Comparison of ENCODE assay signal across 8 mouse cellular contexts in the genomic region with DNA sequence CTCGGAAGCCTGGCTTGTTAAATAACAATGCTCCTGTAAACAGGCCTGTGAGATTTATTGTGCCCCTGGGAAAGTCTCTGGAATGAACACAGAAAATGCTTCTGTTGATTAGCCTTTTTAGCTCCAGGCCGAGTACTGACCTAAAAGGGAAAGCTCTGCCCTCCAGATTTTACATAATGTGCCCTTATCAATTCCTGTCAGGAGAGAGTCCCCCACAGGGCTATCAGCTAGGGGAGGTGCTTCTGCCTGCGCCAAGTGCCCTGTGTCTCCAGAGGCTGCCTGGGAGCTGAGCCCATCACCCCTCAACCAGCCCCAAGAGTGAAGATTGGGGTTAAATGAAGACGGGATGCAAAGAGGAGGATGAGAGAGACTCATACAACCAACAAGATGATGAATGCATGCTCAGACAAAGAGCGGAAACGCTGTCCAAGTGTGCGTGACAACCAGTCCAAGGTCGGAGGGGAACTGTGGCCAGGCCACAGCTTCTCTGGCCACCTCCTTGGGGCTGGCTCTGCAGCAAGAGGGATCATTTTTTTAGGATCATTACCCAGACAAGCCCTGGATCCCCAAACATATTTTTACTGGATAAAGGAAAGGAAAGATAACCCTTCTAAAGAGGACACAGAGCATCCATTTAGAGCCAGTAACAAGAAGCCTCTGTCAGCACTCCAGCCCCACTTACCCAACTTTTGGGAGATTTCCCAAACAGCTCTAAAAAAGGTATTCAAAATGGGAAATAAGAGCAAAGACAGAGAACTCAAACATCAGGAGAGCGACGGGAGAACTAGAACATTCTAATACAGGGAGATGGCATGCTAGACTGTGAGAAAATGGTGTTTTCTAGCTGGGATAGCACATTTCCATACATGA.
DNase-seq lines count a peak whose midpoint lies in the region; ATAC-seq lines count a peak whose summit lies in the region.

No protein-coding gene starts in this region.

- no peak overlapping the region for H3K9ac ChIP-seq in midbrain, embryonic 11.5 days (ENCODE audit: low read length)
- no peak overlapping the region for H3K9ac ChIP-seq in midbrain, embryonic 13.5 days (replicated peaks)

- no peaks in the 10 kb centered on the region for H3K9me3 ChIP-seq in midbrain, embryonic 10.5 days (replicated peaks)
- H3K9me3 ChIP-seq in midbrain, embryonic 11.5 days (ENCODE audit: control insufficient read depth, low read length), result no peaks in the 10 kb centered on the region
- H3K9me3 ChIP-seq in midbrain, embryonic 13.5 days, result no peaks in the 10 kb centered on the region

- H3K4me2 ChIP-seq in midbrain, embryonic 11.5 days, result no peak overlapping the region
- H3K4me2 ChIP-seq in midbrain, embryonic 13.5 days (replicated peaks), result no peak overlapping the region

- H3K27ac ChIP-seq in midbrain, embryonic 10.5 days (replicated peaks), result peak overlapping the region; percentile 55
- H3K27ac ChIP-seq in midbrain, embryonic 11.5 days (ENCODE audit: low read depth, low read length), result no peak overlapping the region
- no peak overlapping the region for H3K27ac ChIP-seq in midbrain, embryonic 13.5 days

- no peak overlapping the region for H3K4me3 ChIP-seq in midbrain, embryonic 10.5 days
- H3K4me3 ChIP-seq in midbrain, embryonic 11.5 days (ENCODE audit: low read depth, low read length), result no peak overlapping the region
- no peak overlapping the region for H3K4me3 ChIP-seq in midbrain, embryonic 13.5 days (replicated peaks)

- H3K4me1 ChIP-seq in midbrain, embryonic 10.5 days, result peaks cover 31% of the 10 kb centered on the region
- H3K4me1 ChIP-seq in midbrain, embryonic 11.5 days (ENCODE audit: control insufficient read depth, insufficient read depth, low read length), result 0 out of 2 replicates have a peak, but pooled peaks cover 2% of the 10 kb centered on the region
- H3K4me1 ChIP-seq in midbrain, embryonic 13.5 days (replicated peaks), result peaks cover 17% of the 10 kb centered on the region

- H3K27me3 ChIP-seq in midbrain, embryonic 10.5 days (ENCODE audit: low read depth, poor library complexity, severe bottlenecking), result no peaks in the 10 kb centered on the region
- H3K27me3 ChIP-seq in midbrain, embryonic 11.5 days (ENCODE audit: control insufficient read depth, insufficient read depth, low read length), result no peaks in the 10 kb centered on the region
- H3K27me3 ChIP-seq in midbrain, embryonic 13.5 days, result no peaks in the 10 kb centered on the region

- no peak for ATAC-seq in midbrain, embryonic 11.5 days (ENCODE audit: low FRiP score)
- ATAC-seq in midbrain, embryonic 13.5 days, result 0 out of 2 replicates have a peak, but pooled peaks have one; percentile 43
- ATAC-seq in inflammation-experienced regulatory T-cells, adult 6 months, result no peak

- 68% methylated on average over 10 of the region's 10 CpGs for WGBS in midbrain, embryonic 10.5 days
- WGBS in midbrain, embryonic 11.5 days, result 62% methylated on average over 10 of the region's 10 CpGs
- 55% methylated on average over 10 of the region's 10 CpGs for WGBS in midbrain, embryonic 13.5 days

- H3K36me3 ChIP-seq in midbrain, embryonic 10.5 days, result no peaks in the 10 kb centered on the region
- no peaks in the 10 kb centered on the region for H3K36me3 ChIP-seq in midbrain, embryonic 11.5 days (ENCODE audit: control insufficient read depth, insufficient read depth, low read length)
- H3K36me3 ChIP-seq in midbrain, embryonic 13.5 days, result no peaks in the 10 kb centered on the region

- DNase-seq in midbrain, embryonic 10.5 days (ENCODE audit: low spot score), result no peak
- no peak for DNase-seq in midbrain, embryonic 11.5 days (ENCODE audit: low spot score, missing footprints)
- DNase-seq in heart, adult 8-10 months (ENCODE audit: low spot score), result peak; percentile 63
- DNase-seq in kidney, adult 9 months, result peak; percentile 90
- DNase-seq in left cerebral cortex, adult 11 months (ENCODE audit: low spot score), result no peak
- DNase-seq in thymus, postnatal 36 days, result no peak

Comparison
In these comparisons a context has a peak if more than half of its experiments do, and no peak if none do; other contexts are left out.
1. DNase-seq: peak in heart, adult 8-10 months (single experiment) and kidney, adult 9 months (single experiment); none in midbrain, embryonic 10.5 days (single experiment), midbrain, embryonic 11.5 days (single experiment), left cerebral cortex, adult 11 months (single experiment) and thymus, postnatal 36 days (0 of 2).